Mouse (Mus musculus): ENCODE results near the gene Dtnb.

- TF ChIP-seq CTCF (IDR thresholded peaks at IDR 0.05; ENCODE audit: low read depth) (no peak), EP300 (IDR thresholded peaks at IDR 0.05; ENCODE audit: low read depth) (no peak)
These were observed 247.7 kb downstream of the Dtnb start for GRCm38 (mm10) chr12:3819899-3820298.

All from heart, postnatal 0 days (tissue).